Mouse (Mus musculus) midbrain, embryonic 14.5 days (tissue): ENCODE measurements around the gene Olfr453. TPM values are rescaled to one million over a fixed set of nuclear protein-coding genes. Genes with fewer than 3 reads are reported as not detected.

ENCODE experiments used
- ATAC-seq: fragments of 200-750 bp; cut with Nextera tagmentation; 2 replicates; pipeline ENCODE4 v1.8.0; 2017; ENCODE audit warnings: moderate number of reproducible peaks, moderate library complexity; ENCODE audit not compliant: low FRiP score, low TSS enrichment
- DNase-seq: peaks from one replicate; pipeline ENCODE4 v3.0.0-alpha.2; 2015
- H3K27ac ChIP-seq: fragments of 300-500 bp; sonication (generic); replicated peaks from 2 replicates; pipeline ENCODE4 v1.5.1; 2014; ENCODE audit warnings: mild to moderate bottlenecking, low read depth, low read length, moderate library complexity
- H3K27me3 ChIP-seq: fragments of 300-500 bp; sonication (generic); 2 replicates; pipeline ENCODE4 v1.6.1; 2014; ENCODE audit warnings: low read length, control low read depth, mixed read lengths; ENCODE audit not compliant: control insufficient read depth, insufficient read depth
- H3K36me3 ChIP-seq: fragments of 300-500 bp; sonication (generic); 2 replicates; pipeline ENCODE4 v1.6.1; 2014; ENCODE audit warnings: low read length, control low read depth; ENCODE audit not compliant: control insufficient read depth, insufficient read depth
- H3K4me1 ChIP-seq: fragments of 300-500 bp; sonication (generic); 2 replicates; pipeline ENCODE4 v1.6.1; 2014; ENCODE audit warnings: mild to moderate bottlenecking, antibody characterized with exemption, low read length, control low read depth; ENCODE audit not compliant: control insufficient read depth, insufficient read depth
- H3K4me2 ChIP-seq: fragments of 300-500 bp; sonication (generic); 2 replicates; pipeline ENCODE4 v1.6.1; 2014; ENCODE audit warnings: mild to moderate bottlenecking, low read length, moderate library complexity
- H3K4me3 ChIP-seq: fragments of 300-500 bp; sonication (generic); replicated peaks from 2 replicates; pipeline ENCODE4 v1.5.1; 2014; ENCODE audit warnings: low read depth, low read length
- H3K9ac ChIP-seq: fragments of 300-500 bp; sonication (generic); replicated peaks from 2 replicates; pipeline ENCODE4 v1.6.1; 2014; ENCODE audit warnings: mild to moderate bottlenecking, low read length, moderate library complexity
- H3K9me3 ChIP-seq: fragments of 300-500 bp; sonication (generic); 2 replicates; pipeline ENCODE4 v1.6.1; 2016; ENCODE audit warnings: low read length, control low read depth, mixed read lengths; ENCODE audit not compliant: control insufficient read depth
- WGBS: fragments of 180-500 bp; shearing (Covaris S2); extraction: QIAGEN DNeasy Blood & Tissue Kit; methylation state at CpG from one replicate; pipeline ENCODE4 v1.1.7; 2014; 5-methylcytosine and 5-hydroxymethylcytosine counted together
- polyA plus RNA-seq: library from polyadenylated mRNA; unstranded; fragments of >200 nt; fragmentation: Nextera tagmentation; extraction: Ambion mirVana; gene quantifications from 2 replicates; pipeline ENCODE4 v1.2.1, GENCODE M21; 2014

The Olfr453 gene
- polyA plus RNA-seq, 1 experiment from 2014 or later: not detected

- Histone ChIP-seq H3K27ac (no peak overlapping the region), H3K27me3 (no peaks in the 10 kb centered on the region), H3K4me2 (no peak overlapping the region), H3K9ac (no peak overlapping the region), H3K4me3 (no peak overlapping the region), H3K36me3 (no peaks in the 10 kb centered on the region), H3K9me3 (no peaks in the 10 kb centered on the region), H3K4me1 (no peaks in the 10 kb centered on the region)
- DNase-seq (no peak), ATAC-seq (no peak)
Observed at GRCm38 (mm10) chr6:42747846-42748245, 8.7 kb downstream of the Olfr453 start.

GRCm38 (mm10) chr6:42756104-42756503, 16.9 kb downstream of the Olfr453 start, which contains the start of gene Olfr38:
TSS of gene Olfr38 (plus strand) at chr6:42756404.
- H3K4me1 ChIP-seq: no peaks in the 10 kb centered on the region
- H3K36me3 ChIP-seq: no peaks in the 10 kb centered on the region
- no peaks in the 10 kb centered on the region for H3K9me3 ChIP-seq
- no peaks in the 10 kb centered on the region for H3K27me3 ChIP-seq
- ATAC-seq (no peak), DNase-seq (no peak)
- H3K4me2 ChIP-seq: no peak within 1 kb of the TSS
- H3K4me3 ChIP-seq: no peak within 1 kb of the TSS
- no peak within 1 kb of the TSS for H3K27ac ChIP-seq
- H3K9ac ChIP-seq: no peak within 1 kb of the TSS
- WGBS: 81% methylated on average over 1 of the region's 1 CpGs

GRCm38 (mm10) chr6:42777066-42777465, 37.9 kb downstream of the Olfr453 start:
- WGBS: 100% methylated on average over 1 of the region's 1 CpGs
- no peaks in the 10 kb centered on the region for H3K36me3 ChIP-seq
- no peak overlapping the region for H3K9ac ChIP-seq
- ATAC-seq: no peak
- H3K4me2 ChIP-seq: no peak overlapping the region
- H3K27ac ChIP-seq: no peak overlapping the region
- H3K27me3 ChIP-seq: no peaks in the 10 kb centered on the region
- no peak overlapping the region for H3K4me3 ChIP-seq
- DNase-seq: no peak
- no peaks in the 10 kb centered on the region for H3K4me1 ChIP-seq
- H3K9me3 ChIP-seq: no peaks in the 10 kb centered on the region

GRCm38 (mm10) chr6:42784793-42785192, 45.6 kb downstream of the Olfr453 start, which contains the start of gene Olfr452:
TSS of gene Olfr452 (plus strand) at chr6:42785093.
- no peaks in the 10 kb centered on the region for H3K36me3 ChIP-seq
- no peaks in the 10 kb centered on the region for H3K27me3 ChIP-seq
- no peak for ATAC-seq
- H3K27ac ChIP-seq: no peak within 1 kb of the TSS
- H3K4me2 ChIP-seq: no peak within 1 kb of the TSS
- DNase-seq: no peak
- no peak within 1 kb of the TSS for H3K9ac ChIP-seq
- H3K4me3 ChIP-seq: no peak within 1 kb of the TSS
- H3K4me1 ChIP-seq: no peaks in the 10 kb centered on the region
- H3K9me3 ChIP-seq: no peaks in the 10 kb centered on the region

GRCm38 (mm10) chr6:42790247-42790948, 51.2 kb downstream of the Olfr453 start:
- H3K4me3 ChIP-seq: no peak overlapping the region
- no peaks in the 10 kb centered on the region for H3K4me1 ChIP-seq
- no peak overlapping the region for H3K9ac ChIP-seq
- H3K27ac ChIP-seq: peak overlapping the region; percentile 60
- no peaks in the 10 kb centered on the region for H3K9me3 ChIP-seq
- H3K4me2 ChIP-seq: no peak overlapping the region
- peak; percentile 51; the same call in 1 of the 2 replicates for ATAC-seq
- H3K27me3 ChIP-seq: no peaks in the 10 kb centered on the region
- no peaks in the 10 kb centered on the region for H3K36me3 ChIP-seq
- 45% methylated on average over 4 of the region's 4 CpGs for WGBS
- DNase-seq: peak; percentile 2

GRCm38 (mm10) chr6:42790949-42791556, 51.9 kb downstream of the Olfr453 start:
- peak overlapping the region; percentile 60; the same call in 1 of the 2 replicates for H3K27ac ChIP-seq

GRCm38 (mm10) chr6:42794982-42795381, 55.8 kb downstream of the Olfr453 start:
- DNase-seq (no peak), ATAC-seq (no peak)
- no peaks in the 10 kb centered on the region for H3K9me3 ChIP-seq
- no peaks in the 10 kb centered on the region for H3K36me3 ChIP-seq
- H3K9ac ChIP-seq: no peak overlapping the region
- no peak overlapping the region for H3K4me2 ChIP-seq
- no peak overlapping the region for H3K4me3 ChIP-seq
- no peaks in the 10 kb centered on the region for H3K4me1 ChIP-seq
- H3K27me3 ChIP-seq: no peaks in the 10 kb centered on the region
- 88% methylated on average over 3 of the region's 3 CpGs for WGBS
- no peak overlapping the region for H3K27ac ChIP-seq

More at GRCm38 (mm10) chr6:42790949-42791556, 51.9 kb downstream of the Olfr453 start:
- DNase-seq (peak; percentile 64), ATAC-seq (peak; percentile 46; the same call in 1 of the 2 replicates)
- Histone ChIP-seq H3K4me3 (no peak overlapping the region), H3K9me3 (no peaks in the 10 kb centered on the region), H3K4me1 (no peaks in the 10 kb centered on the region), H3K27me3 (no peaks in the 10 kb centered on the region), H3K4me2 (peak overlapping the region; percentile 6; the same call in 1 of the 2 replicates), H3K9ac (no peak overlapping the region), H3K36me3 (no peaks in the 10 kb centered on the region)
- WGBS: 59% methylated on average over 9 of the region's 9 CpGs
